8 mouse cellular contexts compared by ENCODE assay signal in the genomic region with DNA sequence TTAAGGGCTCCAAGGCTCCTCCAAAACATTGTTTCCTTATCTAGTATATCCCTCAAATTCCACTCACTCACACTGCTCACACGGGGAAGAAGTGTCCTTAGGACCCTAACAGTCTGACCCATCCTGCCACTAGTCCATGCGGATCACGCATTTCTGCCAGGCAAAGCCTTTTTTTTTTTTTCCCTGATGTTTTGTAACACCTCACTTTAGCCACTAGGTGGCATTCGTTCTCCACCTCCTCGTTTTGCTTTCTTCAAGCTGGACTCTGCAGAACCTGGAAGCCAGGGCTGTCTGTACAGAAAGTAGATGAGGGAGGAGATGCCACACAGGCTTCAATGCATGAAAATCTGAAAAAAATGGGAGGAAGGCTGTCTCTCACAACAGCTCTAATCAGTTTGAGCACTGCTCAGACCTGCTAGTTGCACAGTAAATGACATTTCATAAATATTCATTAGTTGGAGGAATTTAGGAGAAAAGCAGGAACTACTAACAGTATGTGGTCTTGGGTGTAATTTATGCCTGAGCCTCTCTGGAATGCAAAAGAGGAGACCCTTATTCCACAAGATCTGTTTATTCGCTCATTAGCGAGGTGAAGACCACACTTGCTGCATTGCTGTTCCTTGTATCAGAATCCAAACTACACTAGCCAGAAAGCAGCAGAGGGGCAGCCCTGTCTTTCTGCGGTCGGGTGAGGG. TPM values are rescaled to one million over a fixed set of nuclear protein-coding genes. Genes with fewer than 3 reads are reported as not detected.
DNase-seq lines count a peak whose midpoint lies in the region; ATAC-seq lines count a peak whose summit lies in the region.

No protein-coding gene starts in this region.

- no peaks in the 10 kb centered on the region for H3K36me3 ChIP-seq in intestine, embryonic 14.5 days (ENCODE audit: control insufficient read depth, insufficient read depth, low read length)
- H3K36me3 ChIP-seq in intestine, embryonic 16.5 days (ENCODE audit: control insufficient read depth, insufficient read depth, low read length), result no peaks in the 10 kb centered on the region

- no peak; the same call in 1 of the 2 replicates for ATAC-seq in intestine, embryonic 14.5 days (replicated peaks; ENCODE audit: low FRiP score, low TSS enrichment, low read depth)
- no peak for ATAC-seq in intestine, embryonic 16.5 days

- H3K27ac ChIP-seq in intestine, embryonic 14.5 days (ENCODE audit: low read depth), result no peak overlapping the region
- no peak overlapping the region for H3K27ac ChIP-seq in intestine, embryonic 16.5 days (ENCODE audit: low read length)

- H3K9me3 ChIP-seq in intestine, embryonic 14.5 days (ENCODE audit: control insufficient read depth, low read length), result no peaks in the 10 kb centered on the region
- no peaks in the 10 kb centered on the region for H3K9me3 ChIP-seq in intestine, embryonic 16.5 days (ENCODE audit: control insufficient read depth, low read length)

- no peak overlapping the region for H3K4me3 ChIP-seq in intestine, embryonic 14.5 days (ENCODE audit: low read depth, low read length)
- no peak overlapping the region for H3K4me3 ChIP-seq in intestine, embryonic 16.5 days (ENCODE audit: low read length)

- H3K4me2 ChIP-seq in intestine, embryonic 14.5 days (ENCODE audit: low read length), result no peak overlapping the region
- no peak overlapping the region for H3K4me2 ChIP-seq in intestine, embryonic 16.5 days (ENCODE audit: low read depth, low read length)

- peak; percentile 71 for DNase-seq in intestine, embryonic 14.5 days (ENCODE audit: low spot score)
- peak; percentile 50 for DNase-seq in adrenal gland, adult 2 months
- peak; percentile 87 for DNase-seq in embryo, embryonic 10.5 days (ENCODE audit: low spot score)
- peak; percentile 19 to 30 for DNase-seq in heart, postnatal 36 days
- DNase-seq in layer of hippocampus, adult 11-12 months (ENCODE audit: low spot score), result peak; percentile 42
- peak; percentile 39 for DNase-seq in lung, postnatal 14 days
- peak; percentile 22 for DNase-seq in right cerebral cortex, postnatal 14 days

- intact Hi-C loops in heart, postnatal 36 days (cut with DNase I), result loop anchor here (1.0 kb wide), 1 partner anchor 270 kb away; no protein-coding TSS in a partner anchor

- H3K9ac ChIP-seq in intestine, embryonic 14.5 days (ENCODE audit: low read length), result no peak overlapping the region
- H3K9ac ChIP-seq in intestine, embryonic 16.5 days (ENCODE audit: low read depth, low read length), result no peak overlapping the region

- H3K4me1 ChIP-seq in intestine, embryonic 14.5 days (replicated peaks; ENCODE audit: control insufficient read depth, insufficient read depth, low read length), result no peaks in the 10 kb centered on the region
- H3K4me1 ChIP-seq in intestine, embryonic 16.5 days (ENCODE audit: control insufficient read depth, insufficient read depth, low read length), result no peaks in the 10 kb centered on the region; the same call in 1 of the 2 replicates

- 21% methylated on average over 9 of the region's 9 CpGs for WGBS in intestine, embryonic 14.5 days
- 23% methylated on average over 9 of the region's 9 CpGs for WGBS in intestine, embryonic 16.5 days

- no peaks in the 10 kb centered on the region for H3K27me3 ChIP-seq in intestine, embryonic 14.5 days (replicated peaks; ENCODE audit: control insufficient read depth, insufficient read depth, low read length)
- H3K27me3 ChIP-seq in intestine, embryonic 16.5 days (replicated peaks; ENCODE audit: control insufficient read depth, insufficient read depth, low read length), result no peaks in the 10 kb centered on the region

RNA-seq across cellular contexts. Expression of a gene that starts 6.9 kb away (rescaled TPM):
- polyA plus RNA-seq in intestine, embryonic 14.5 days (2014; fragmentation: Nextera tagmentation; extraction: Ambion mirVana), result 0.09 TPM in 1 of 2 replicates, not detected in the other
- polyA plus RNA-seq in intestine, embryonic 16.5 days (2015; fragmentation: Nextera tagmentation; extraction: Ambion mirVana), result 0.07 and 0.09 TPM in 2 replicates
- not detected for total RNA-seq in adrenal gland, adult 2 months (2021)
- polyA plus RNA-seq in adrenal gland, adult 2 months (2012; rRNA removed), result not detected in 2 replicates
- total RNA-seq in heart, postnatal 36 days (2021), result not detected

RNA-seq across cellular contexts. Expression of a gene that starts 56.9 kb away (rescaled TPM):
- polyA plus RNA-seq in intestine, embryonic 14.5 days (2014; fragmentation: Nextera tagmentation; extraction: Ambion mirVana), result 50.7 and 53.0 TPM in 2 replicates
- polyA plus RNA-seq in intestine, embryonic 16.5 days (2015; fragmentation: Nextera tagmentation; extraction: Ambion mirVana), result 24.4 and 25.7 TPM in 2 replicates
- 10 to 100 TPM; 46.8 to 54.3 TPM for total RNA-seq in adrenal gland, adult 2 months (2021)
- polyA plus RNA-seq in adrenal gland, adult 2 months (2012; rRNA removed), result 22.2 and 24.1 TPM in 2 replicates
- total RNA-seq in heart, postnatal 36 days (2021), result 10 to 100 TPM; 30.7 to 39.3 TPM

Comparison
In these comparisons a context has a peak if more than half of its experiments do, and no peak if none do; other contexts are left out.
1. DNase-seq: peak in every context shown above with its lines; median percentile 87 in embryo, embryonic 10.5 days; 71 in intestine, embryonic 14.5 days; 50 in adrenal gland, adult 2 months; 42 in layer of hippocampus, adult 11-12 months; 39 in lung, postnatal 14 days; 24 in heart, postnatal 36 days; 22 in right cerebral cortex, postnatal 14 days.